Mouse (Mus musculus) macrophage (primary cell): ENCODE measurements around the gene Foxi3. TPM values are rescaled to one million over a fixed set of nuclear protein-coding genes. Genes with fewer than 3 reads are reported as not detected.

Experiments
- H3K27ac ChIP-seq: fragments of 350-480 bp; formaldehyde crosslinking; 2 replicates; pipeline ENCODE4 v1.9.0; 2021
- H3K36me3 ChIP-seq: fragments of 350-480 bp; formaldehyde crosslinking; 2 replicates; pipeline ENCODE4 v1.9.0; 2021; ENCODE audit errors: inconsistent target
- H3K4me3 ChIP-seq: fragments of 350-480 bp; formaldehyde crosslinking; 2 replicates; pipeline ENCODE4 v1.9.0; 2021; ENCODE audit errors: inconsistent target
- H3K79me2 ChIP-seq: fragments of 350-480 bp; formaldehyde crosslinking; 2 replicates; pipeline ENCODE4 v1.9.0; 2021; ENCODE audit errors: inconsistent target
- WGBS: methylation state at CpG from one replicate; pipeline ENCODE4 v1.1.7; 2026; ENCODE audit warnings: inconsistent platforms; ENCODE audit not compliant: missing documents; 5-methylcytosine and 5-hydroxymethylcytosine counted together
- polyA plus RNA-seq: library from polyadenylated mRNA; stranded (reverse); fragments of 250-400 nt; gene quantifications from 3 replicates; pipeline ENCODE4 v1.2.4, GENCODE M21; 2018; ENCODE audit warnings: inconsistent platforms

Gene Foxi3
- polyA plus RNA-seq, 1 experiment from 2014 or later, result not detected

- Histone ChIP-seq H3K4me3 (no peak overlapping the region), H3K79me2 (no peaks in the 10 kb centered on the region), H3K27ac (no peak overlapping the region), H3K36me3 (no peaks in the 10 kb centered on the region)
- WGBS, result 78% methylated on average over 6 of the region's 6 CpGs
Measured at GRCm38 (mm10) chr6:70964116-70964830, 7.9 kb downstream of the Foxi3 start.

DNA sequence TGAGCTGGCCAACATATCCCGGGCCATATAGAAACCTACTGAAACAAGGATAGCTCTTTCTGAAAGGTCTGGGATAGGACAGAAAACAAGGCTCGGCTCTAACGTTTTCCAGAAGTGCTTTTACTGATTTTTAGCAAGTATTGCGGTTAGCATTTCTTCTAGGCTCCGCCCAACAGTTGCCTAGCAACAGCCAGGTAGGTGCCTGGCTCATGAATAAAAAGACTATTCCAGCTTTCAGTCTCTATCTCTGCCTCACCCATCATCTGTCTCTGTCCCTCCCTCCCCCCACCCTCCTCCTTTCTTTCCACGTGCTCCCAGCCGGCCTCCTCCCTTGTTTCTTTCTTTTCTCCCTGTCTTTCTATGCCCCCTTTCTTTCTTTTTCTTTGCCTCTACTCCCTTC lies 9.4 kb downstream of the Foxi3 start:
- Histone ChIP-seq H3K27ac (no peak overlapping the region), H3K4me3 (no peak overlapping the region), H3K36me3 (no peaks in the 10 kb centered on the region), H3K79me2 (no peaks in the 10 kb centered on the region)
- 59% methylated on average over 7 of the region's 7 CpGs for WGBS

- H3K36me3 ChIP-seq, result no peaks in the 10 kb centered on the region
- no peaks in the 10 kb centered on the region for H3K79me2 ChIP-seq
- no peak overlapping the region for H3K4me3 ChIP-seq
- WGBS, result 16% methylated on average over 8 of the region's 8 CpGs
- no peak overlapping the region for H3K27ac ChIP-seq
Measured at GRCm38 (mm10) chr6:70967422-70967821, 11.1 kb downstream of the Foxi3 start.

DNA sequence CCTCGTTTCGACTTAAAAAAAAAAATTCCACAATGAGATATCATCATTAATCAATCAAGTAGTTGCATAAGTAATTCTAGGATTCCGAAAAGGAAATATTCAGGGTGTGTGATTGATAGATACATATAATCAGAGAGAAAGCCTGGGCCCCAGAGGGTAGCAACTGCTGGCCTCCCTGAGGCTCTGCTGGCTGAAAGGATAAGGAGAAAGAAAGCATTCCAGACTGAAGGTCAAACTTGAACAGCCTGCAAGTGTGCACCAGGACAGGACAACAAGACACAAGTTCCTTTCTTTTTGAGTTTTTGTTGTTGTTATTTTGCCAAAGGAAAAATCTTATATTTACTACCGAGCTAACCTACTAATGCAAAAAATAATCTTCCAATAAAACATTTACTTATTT lies 12.0 kb downstream of the Foxi3 start:
- Histone ChIP-seq H3K27ac (no peak overlapping the region), H3K36me3 (no peaks in the 10 kb centered on the region), H3K79me2 (no peaks in the 10 kb centered on the region), H3K4me3 (no peak overlapping the region)
- 86% methylated on average over 4 of the region's 4 CpGs for WGBS

- H3K79me2 ChIP-seq, result no peaks in the 10 kb centered on the region
- 20% methylated on average over 3 of the region's 3 CpGs for WGBS
- no peak overlapping the region for H3K4me3 ChIP-seq
- H3K36me3 ChIP-seq, result no peaks in the 10 kb centered on the region
- H3K27ac ChIP-seq, result no peak overlapping the region
Measured at GRCm38 (mm10) chr6:70973066-70973465, 16.7 kb downstream of the Foxi3 start.

GRCm38 (mm10) chr6:70981036-70981435 lies 24.7 kb downstream of the Foxi3 start:
- Histone ChIP-seq H3K79me2 (no peaks in the 10 kb centered on the region), H3K36me3 (no peaks in the 10 kb centered on the region), H3K4me3 (no peak overlapping the region), H3K27ac (no peak overlapping the region)
- WGBS, result 88% methylated on average over 8 of the region's 8 CpGs

- Histone ChIP-seq H3K36me3 (no peaks in the 10 kb centered on the region), H3K27ac (no peak overlapping the region), H3K4me3 (no peak overlapping the region), H3K79me2 (no peaks in the 10 kb centered on the region)
- 91% methylated on average over 1 of the region's 1 CpGs for WGBS
Measured at GRCm38 (mm10) chr6:70982416-70982815, 26.1 kb downstream of the Foxi3 start.

DNA sequence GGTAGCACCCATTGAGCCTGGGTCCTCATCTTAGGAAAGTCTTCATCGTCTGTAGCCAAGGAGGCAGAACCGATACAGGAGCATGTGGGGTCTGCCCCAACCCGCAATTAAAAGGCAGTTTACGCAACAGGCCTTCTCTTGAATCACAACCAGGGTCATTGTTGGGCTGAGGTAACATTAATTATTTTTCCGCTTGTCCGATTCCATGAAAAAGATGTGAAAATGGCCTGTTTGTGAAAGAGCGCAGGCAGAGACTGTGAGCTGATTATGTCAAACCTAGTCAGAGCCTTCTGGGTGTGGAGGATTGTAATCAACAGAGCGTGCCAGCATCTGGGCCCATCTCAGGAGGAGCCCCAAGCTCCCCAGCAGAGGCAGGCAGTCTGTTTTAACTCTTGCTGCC lies 30.4 kb downstream of the Foxi3 start:
- Histone ChIP-seq H3K79me2 (no peaks in the 10 kb centered on the region), H3K4me3 (no peak overlapping the region), H3K36me3 (no peaks in the 10 kb centered on the region), H3K27ac (no peak overlapping the region)
- WGBS, result 94% methylated on average over 8 of the region's 8 CpGs

DNA sequence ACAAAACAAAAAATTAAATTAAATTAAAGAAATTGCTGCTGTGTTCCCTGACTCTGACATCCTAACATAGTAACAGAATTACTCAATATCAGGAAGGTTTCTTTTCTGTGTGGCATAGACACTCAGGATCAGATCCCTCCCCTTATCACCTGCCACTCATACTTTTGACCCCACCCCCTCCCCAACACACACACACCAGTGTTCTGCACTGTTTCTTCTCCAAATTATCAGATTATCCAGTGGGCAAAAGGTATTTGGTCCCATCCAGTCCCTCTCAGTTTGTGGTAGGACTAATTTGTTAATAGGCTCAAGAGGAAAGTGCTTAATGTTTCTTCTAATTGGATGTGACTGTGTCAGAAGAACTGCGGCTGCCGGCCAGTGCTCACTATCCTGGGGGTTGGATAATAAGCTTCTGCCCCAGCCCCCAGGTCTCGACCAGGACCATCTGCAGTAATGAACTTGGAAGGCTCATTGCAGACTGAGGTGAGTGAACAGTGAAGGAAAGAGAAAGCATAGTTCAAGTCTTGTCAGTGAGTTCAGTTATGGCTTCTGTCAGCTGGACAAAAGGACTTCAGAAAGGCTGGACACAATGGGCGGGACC lies 39.9 kb downstream of the Foxi3 start:
- WGBS, result 86% methylated on average over 4 of the region's 4 CpGs
- H3K4me3 ChIP-seq, result no peak overlapping the region
- H3K27ac ChIP-seq, result no peak overlapping the region
- H3K79me2 ChIP-seq, result no peaks in the 10 kb centered on the region
- no peaks in the 10 kb centered on the region for H3K36me3 ChIP-seq

DNA sequence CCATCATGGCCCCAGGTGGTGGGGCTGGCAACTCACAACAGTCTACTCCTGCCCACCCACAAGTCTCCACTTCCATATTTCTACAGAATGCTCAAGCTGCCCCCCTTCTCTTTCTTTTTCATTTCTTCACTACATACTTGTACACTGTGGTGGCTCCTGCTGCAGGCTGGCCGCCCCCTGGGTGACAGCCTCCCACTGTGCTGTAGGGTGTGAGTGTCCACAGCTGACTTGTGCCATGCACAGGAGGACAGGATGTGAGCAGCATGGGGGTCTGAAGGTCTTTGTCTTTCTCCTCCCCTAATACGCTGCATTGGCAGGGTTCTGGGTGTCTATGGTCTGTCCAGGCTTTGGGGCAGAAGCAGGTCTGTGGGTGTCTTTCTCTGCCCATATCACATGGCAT lies 46.3 kb downstream of the Foxi3 start:
- H3K36me3 ChIP-seq, result no peaks in the 10 kb centered on the region
- no peak overlapping the region for H3K4me3 ChIP-seq
- no peak overlapping the region for H3K27ac ChIP-seq
- WGBS, result 90% methylated on average over 2 of the region's 2 CpGs
- H3K79me2 ChIP-seq, result no peaks in the 10 kb centered on the region

- 91% methylated on average over 2 of the region's 2 CpGs for WGBS
- Histone ChIP-seq H3K36me3 (no peaks in the 10 kb centered on the region), H3K4me3 (no peak overlapping the region), H3K27ac (no peak overlapping the region), H3K79me2 (no peaks in the 10 kb centered on the region)
Measured at GRCm38 (mm10) chr6:71004161-71004560, 47.8 kb downstream of the Foxi3 start.

Other genes with a start within 250 kb of the Foxi3 start
- 8.3 to 10.7 TPM (median 10.0 TPM) in 3 replicates for gene Rpia, start 164.3 kb upstream of the Foxi3 start, polyA plus RNA-seq
- 11.0 to 14.7 TPM (median 11.2 TPM) in 3 replicates for gene Eif2ak3, start 112.0 kb upstream of the Foxi3 start, polyA plus RNA-seq
- not detected in 3 replicates for gene Tex37, start 37.6 kb upstream of the Foxi3 start, polyA plus RNA-seq
- 0.36 to 0.61 TPM (median 0.42 TPM) in 3 replicates for gene Thnsl2, start 187.9 kb downstream of the Foxi3 start, polyA plus RNA-seq
- gene Fabp1, start 243.3 kb downstream of the Foxi3 start, polyA plus RNA-seq, result not detected in 3 replicates